Mouse (Mus musculus) kidney, postnatal 4 days (tissue): ENCODE results near the gene Spata1.
A peak's percentile ranks its signal among the peaks of the same experiment; 100 is the strongest.

ENCODE experiments used
- DNase-seq, 2 experiments: peaks; one replicate each; pipeline ENCODE4 v3.0.0; 2021; ENCODE audit warnings: mixed read lengths in 2 of 2

Gene Spata1

GRCm38 (mm10) chr3:146418901-146419300 lies 80.7 kb downstream of the Spata1 start:
- no peak for DNase-seq

- no peak for DNase-seq
Observed at GRCm38 (mm10) chr3:146417873-146418272, 81.7 kb downstream of the Spata1 start.

- DNase-seq, result no peak
Observed at GRCm38 (mm10) chr3:146414555-146414954, 85.0 kb downstream of the Spata1 start.

- DNase-seq, result peak in 1 of 2 experiments; percentile 21
Observed at GRCm38 (mm10) chr3:146413992-146414391, 85.6 kb downstream of the Spata1 start.

GRCm38 (mm10) chr3:146413016-146413415 lies 86.5 kb downstream of the Spata1 start:
- no peak for DNase-seq

- DNase-seq, result no peak
Observed at GRCm38 (mm10) chr3:146412480-146412879, 87.1 kb downstream of the Spata1 start.

GRCm38 (mm10) chr3:146412008-146412407 lies 87.5 kb downstream of the Spata1 start:
- no peak for DNase-seq

GRCm38 (mm10) chr3:146410114-146410513 lies 89.4 kb downstream of the Spata1 start:
- no peak for DNase-seq
